ENCODE assay signal across 8 mouse cellular contexts in the genomic region with DNA sequence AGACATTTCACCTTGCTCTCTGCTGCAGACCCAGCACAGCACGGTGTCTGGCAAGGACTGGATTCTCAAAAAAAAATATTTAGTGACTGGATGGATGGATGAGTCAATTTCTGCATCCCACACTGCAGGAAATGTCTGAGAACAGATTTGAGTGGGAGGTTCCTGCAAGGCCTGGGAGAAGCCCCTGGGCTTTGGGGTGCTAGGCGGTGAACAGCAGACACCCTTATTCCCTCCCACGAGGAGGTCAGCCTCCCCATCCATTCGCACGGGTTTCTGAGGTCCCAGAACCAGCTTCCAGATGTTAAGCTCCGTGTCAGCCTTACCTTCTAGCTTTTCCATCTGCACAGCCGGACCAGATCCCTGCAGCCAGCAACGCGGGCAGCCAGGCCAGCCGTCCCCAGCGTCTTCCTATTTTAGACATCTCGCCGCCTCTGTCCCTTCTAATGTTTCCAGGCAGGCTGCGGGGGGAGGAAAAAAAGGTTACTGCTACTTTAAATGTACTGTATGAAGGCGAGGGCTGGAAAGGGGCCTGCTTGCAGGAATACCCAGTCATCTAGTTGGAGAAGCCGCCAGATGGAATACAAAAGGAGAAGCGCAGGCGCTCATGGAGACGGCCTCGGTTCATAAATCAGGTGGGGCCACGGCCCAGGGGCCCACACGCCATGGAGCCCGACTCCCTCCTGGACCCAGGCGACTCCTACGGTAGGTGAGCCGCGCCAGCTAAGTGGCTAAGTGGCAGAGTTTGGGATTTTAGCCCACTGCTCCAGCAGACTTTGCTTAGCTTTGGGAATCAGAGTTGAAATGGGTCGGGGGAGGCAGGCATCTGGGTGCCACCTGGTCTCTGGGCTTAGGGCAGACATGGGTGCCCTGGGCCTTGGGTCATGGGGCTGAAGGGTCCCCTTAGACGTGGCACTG. TPM values are rescaled to one million over a fixed set of nuclear protein-coding genes. Genes with fewer than 3 reads are reported as not detected.
DNase-seq lines count a peak whose midpoint lies in the region; ATAC-seq lines count a peak whose summit lies in the region.

A gene (plus strand): TSS at position 356 of the 915 bp plus-strand sequence.

- H3K27me3 ChIP-seq in lung, embryonic 16.5 days (ENCODE audit: control insufficient read depth, insufficient read depth, low read depth, low read length) = no peaks in the 10 kb centered on the region
- 0 out of 2 replicates have a peak, but pooled peaks cover 2% of the 10 kb centered on the region for H3K27me3 ChIP-seq in hindbrain, embryonic 16.5 days (replicated peaks; ENCODE audit: control insufficient read depth, insufficient read depth, low read length)
- no peaks in the 10 kb centered on the region for H3K27me3 ChIP-seq in limb, embryonic 11.5 days (ENCODE audit: control insufficient read depth, insufficient read depth, low read length)

- no peak within 1 kb of the TSS for H3K4me3 ChIP-seq in lung, embryonic 16.5 days (ENCODE audit: low read length)
- no peak within 1 kb of the TSS for H3K4me3 ChIP-seq in hindbrain, embryonic 16.5 days (ENCODE audit: low read length)
- H3K4me3 ChIP-seq in limb, embryonic 11.5 days (ENCODE audit: low read depth, low read length) = 0 out of 2 replicates have a peak within 1 kb of the TSS, but pooled peaks have one; percentile 0

- H3K4me1 ChIP-seq in lung, embryonic 16.5 days (replicated peaks; ENCODE audit: control insufficient read depth, insufficient read depth, low read length) = no peaks in the 10 kb centered on the region; the same call in 1 of the 2 replicates
- H3K4me1 ChIP-seq in hindbrain, embryonic 16.5 days (ENCODE audit: control insufficient read depth, insufficient read depth, low read depth, low read length) = peaks cover 20% of the 10 kb centered on the region
- H3K4me1 ChIP-seq in limb, embryonic 11.5 days (ENCODE audit: control insufficient read depth, insufficient read depth, low read length) = peaks cover 40% of the 10 kb centered on the region

- ATAC-seq in lung, embryonic 16.5 days (ENCODE audit: low read depth) = no peak
- ATAC-seq in hindbrain, embryonic 16.5 days = peak; percentile 20; the same call in 1 of the 2 replicates
- peak; percentile 17; the same call in 1 of the 2 replicates for ATAC-seq in limb, embryonic 11.5 days (ENCODE audit: insufficient number of reproducible peaks, low FRiP score, low TSS enrichment, low read depth)

- intact Hi-C loops in gastrocnemius, postnatal 14 days (cut with DNase I; ENCODE audit: low total_unique reads) = no loop called here

- H3K27ac ChIP-seq in lung, embryonic 16.5 days (ENCODE audit: low read length) = no peak within 1 kb of the TSS
- peak within 1 kb of the TSS; percentile 50; the same call in 1 of the 2 replicates for H3K27ac ChIP-seq in hindbrain, embryonic 16.5 days (ENCODE audit: low read depth, low read length)
- H3K27ac ChIP-seq in limb, embryonic 11.5 days (replicated peaks; ENCODE audit: low read depth, low read length) = peak within 1 kb of the TSS; percentile 94

- no peak for DNase-seq in lung, postnatal 10 days
- peak; percentile 51 to 63 for DNase-seq in cerebellum, postnatal 10 days
- DNase-seq in gastrocnemius, postnatal 14 days = peak; percentile 62
- peak; percentile 66 for DNase-seq in limb, embryonic 11.5 days (ENCODE audit: low spot score)
- peak; percentile 70 for DNase-seq in skeletal muscle tissue, adult 2 months (ENCODE audit: low read depth, low spot score)
- DNase-seq in ovary, postnatal 36 days (ENCODE audit: low spot score) = no peak

- H3K9ac ChIP-seq in lung, embryonic 16.5 days (ENCODE audit: low read length) = peak within 1 kb of the TSS; percentile 14
- peak within 1 kb of the TSS; percentile 28; the same call in 1 of the 2 replicates for H3K9ac ChIP-seq in hindbrain, embryonic 16.5 days (ENCODE audit: low read depth, low read length)
- H3K9ac ChIP-seq in limb, embryonic 11.5 days (ENCODE audit: low read length) = peak within 1 kb of the TSS; percentile 39

- H3K9me3 ChIP-seq in lung, embryonic 16.5 days (ENCODE audit: control insufficient read depth, low read length) = no peaks in the 10 kb centered on the region
- no peaks in the 10 kb centered on the region for H3K9me3 ChIP-seq in hindbrain, embryonic 16.5 days (ENCODE audit: control insufficient read depth, low read length)
- no peaks in the 10 kb centered on the region for H3K9me3 ChIP-seq in limb, embryonic 11.5 days (ENCODE audit: control insufficient read depth, low read length)

- 63% methylated on average over 29 of the region's 29 CpGs for WGBS in lung, embryonic 16.5 days
- 41% methylated on average over 29 of the region's 29 CpGs for WGBS in hindbrain, embryonic 16.5 days
- WGBS in limb, embryonic 11.5 days = 32% methylated on average over 29 of the region's 29 CpGs

- H3K36me3 ChIP-seq in lung, embryonic 16.5 days (ENCODE audit: control insufficient read depth, insufficient read depth, low read length) = no peaks in the 10 kb centered on the region
- H3K36me3 ChIP-seq in hindbrain, embryonic 16.5 days (ENCODE audit: control insufficient read depth, insufficient read depth, low read length) = no peaks in the 10 kb centered on the region
- H3K36me3 ChIP-seq in limb, embryonic 11.5 days (ENCODE audit: control insufficient read depth, insufficient read depth, low read length) = no peaks in the 10 kb centered on the region

- H3K4me2 ChIP-seq in lung, embryonic 16.5 days (ENCODE audit: low read depth, low read length) = no peak within 1 kb of the TSS
- peak within 1 kb of the TSS; percentile 32 for H3K4me2 ChIP-seq in hindbrain, embryonic 16.5 days (ENCODE audit: low read length)
- peak within 1 kb of the TSS; percentile 34 for H3K4me2 ChIP-seq in limb, embryonic 11.5 days (ENCODE audit: low read depth, severe bottlenecking)

RNA-seq across cellular contexts. Expression of the gene that starts here (rescaled TPM):
- polyA plus RNA-seq in lung, embryonic 16.5 days (2015; fragmentation: Nextera tagmentation; extraction: Ambion mirVana) = 30.9 and 34.2 TPM in 2 replicates
- 10 to 100 TPM; 42.8 to 46.3 TPM for total RNA-seq in gastrocnemius, postnatal 14 days (2021)
- 27.6 and 33.9 TPM in 2 replicates for polyA plus RNA-seq in hindbrain, embryonic 16.5 days (2015; fragmentation: Nextera tagmentation; extraction: Ambion mirVana)
- 53.9 and 56.4 TPM in 2 replicates for polyA plus RNA-seq in limb, embryonic 11.5 days (2014; fragmentation: Nextera tagmentation; extraction: Ambion mirVana)

Comparison
In these comparisons a context has a peak if more than half of its experiments do, and no peak if none do; other contexts are left out.
1. DNase-seq: peak in cerebellum, postnatal 10 days (2 of 2), gastrocnemius, postnatal 14 days (single experiment), limb, embryonic 11.5 days (single experiment) and skeletal muscle tissue, adult 2 months (single experiment); none in lung, postnatal 10 days (single experiment) and ovary, postnatal 36 days (single experiment).
2. Peak in every context shown above with its lines, with median percentiles within 50 percentile points of each other: H3K9ac ChIP-seq.